Mouse (Mus musculus) forebrain, postnatal 0 days (tissue): ENCODE data around the gene Gm37240. TPM values are rescaled to one million over a fixed set of nuclear protein-coding genes. Genes with fewer than 3 reads are reported as not detected.
"Not testable (repeated sequence)": the region's sequence is repeated elsewhere in the genome, so short reads cannot be mapped to it uniquely, and the experiment has no call there.

Source experiments
- ATAC-seq: fragments of 200-750 bp; cut with Nextera tagmentation; 2 replicates; pipeline ENCODE4 v1.8.0; 2017; ENCODE audit warnings: mild to moderate bottlenecking, moderate library complexity
- DNase-seq: peaks from one replicate; pipeline ENCODE4 v3.0.0-alpha.2; 2015
- H3K27ac ChIP-seq: fragments of 300-500 bp; sonication (generic); 2 replicates; pipeline ENCODE4 v1.5.1; 2014; ENCODE audit warnings: low read depth, mild to moderate bottlenecking, antibody characterized with exemption, low read length, moderate library complexity, mixed read lengths
- H3K27me3 ChIP-seq: fragments of 300-500 bp; sonication (generic); 2 replicates; pipeline ENCODE4 v1.6.1; 2014; ENCODE audit warnings: mild to moderate bottlenecking, low read length, mixed read lengths; ENCODE audit not compliant: insufficient read depth
- H3K36me3 ChIP-seq: fragments of 300-500 bp; sonication (generic); 2 replicates; pipeline ENCODE4 v1.6.1; 2014; ENCODE audit warnings: mild to moderate bottlenecking, moderate library complexity; ENCODE audit not compliant: insufficient read depth
- H3K4me1 ChIP-seq: fragments of 300-500 bp; sonication (generic); 2 replicates; pipeline ENCODE4 v1.6.1; 2014; ENCODE audit warnings: antibody characterized with exemption; ENCODE audit not compliant: insufficient read depth
- H3K4me2 ChIP-seq: fragments of 300-500 bp; sonication (generic); 2 replicates; pipeline ENCODE4 v1.6.1; 2014; ENCODE audit warnings: low read depth, mild to moderate bottlenecking, moderate library complexity
- H3K4me3 ChIP-seq: fragments of 300-500 bp; sonication (generic); 2 replicates; pipeline ENCODE4 v1.5.1; 2014; ENCODE audit warnings: low read depth, low read length, mixed read lengths
- H3K9ac ChIP-seq: fragments of 300-500 bp; sonication (generic); 2 replicates; pipeline ENCODE4 v1.6.1; 2014; ENCODE audit warnings: mild to moderate bottlenecking
- H3K9me3 ChIP-seq: fragments of 300-500 bp; sonication (generic); 2 replicates; pipeline ENCODE4 v1.6.1; 2016; ENCODE audit warnings: low read length
- CTCF ChIP-seq: sonication (generic); IDR thresholded peaks from 2 replicates; pipeline ENCODE4 v1.5.1; 2016; ENCODE audit warnings: antibody characterized with exemption, control low read depth, low read depth
- WGBS: fragments of 180-500 bp; shearing (Covaris S2); extraction: QIAGEN DNeasy Blood & Tissue Kit; methylation state at CpG from one replicate; pipeline ENCODE4 v1.1.7; 2014; 5-methylcytosine and 5-hydroxymethylcytosine counted together
- polyA plus RNA-seq: library from polyadenylated mRNA; unstranded; fragments of >200 nt; fragmentation: Nextera tagmentation; extraction: Ambion mirVana; gene quantifications from 2 replicates; pipeline ENCODE4 v1.2.1, GENCODE M21; 2015
- total RNA-seq: library from RNA; depleted of rRNA; stranded (reverse); fragments of >200 nt; gene quantifications from 2 replicates; pipeline ENCODE4 v1.2.3, GENCODE M21; 2014

Gm37240 gene
- total and polyA plus RNA-seq, 2 experiments from 2014 or later, result 0.67 to 1.2 TPM

GRCm38 (mm10) chr3:84582023-84582912 lies 1305.0 kb downstream of the Gm37240 start, which contains the start of gene Arfip1:
Gene Arfip1, minus strand, starts transcription at chr3:84582625.
- no peak for TF ChIP-seq CTCF
- H3K9ac ChIP-seq, result peak within 1 kb of the TSS; percentile 86
- DNase-seq, result peak; percentile 93
- H3K4me1 ChIP-seq, result peaks cover 8% of the 10 kb centered on the region
- H3K9me3 ChIP-seq, result no peaks in the 10 kb centered on the region
- peak within 1 kb of the TSS; percentile 76 for H3K4me3 ChIP-seq
- H3K36me3 ChIP-seq, result no peaks in the 10 kb centered on the region
- peak within 1 kb of the TSS; percentile 91 for H3K27ac ChIP-seq
- WGBS, result 2% methylated on average over 69 of the region's 70 CpGs
- H3K4me2 ChIP-seq, result peak within 1 kb of the TSS; percentile 90
- ATAC-seq, result peak; percentile 98
- no peaks in the 10 kb centered on the region for H3K27me3 ChIP-seq

DNA sequence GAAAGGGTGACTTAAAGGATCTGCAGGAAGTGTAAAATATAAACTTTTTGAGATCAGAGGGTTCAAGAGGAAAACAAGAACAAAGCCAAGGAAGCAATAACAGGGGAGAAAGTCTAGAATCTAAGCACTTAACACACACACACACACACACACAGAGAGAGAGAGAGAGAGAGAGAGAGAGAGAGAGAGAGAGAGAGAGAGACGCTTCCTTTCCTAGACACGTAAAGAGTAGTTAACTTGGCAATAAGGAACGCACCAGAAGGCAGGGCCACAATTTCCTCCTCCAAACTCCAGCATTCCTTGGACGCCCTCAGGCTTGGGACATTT lies 1305.7 kb downstream of the Gm37240 start:
- WGBS, result 2% methylated on average over 4 of the region's 4 CpGs

GRCm38 (mm10) chr3:84580716-84581115 lies 1306.6 kb downstream of the Gm37240 start:
- Histone ChIP-seq H3K4me2 (no peak overlapping the region; the same call in 1 of the 2 replicates), H3K27ac (no peak overlapping the region), H3K27me3 (no peaks in the 10 kb centered on the region), H3K9ac (no peak overlapping the region), H3K4me3 (no peak overlapping the region), H3K9me3 (no peaks in the 10 kb centered on the region), H3K4me1 (peaks cover 8% of the 10 kb centered on the region), H3K36me3 (no peaks in the 10 kb centered on the region)
- no peak for TF ChIP-seq CTCF
- WGBS, result 62% methylated on average over 4 of the region's 4 CpGs
- no peak for DNase-seq
- ATAC-seq, result no peak

More for the DNA sequence above, 1305.7 kb downstream of the Gm37240 start:
- H3K4me1 ChIP-seq, result peaks cover 8% of the 10 kb centered on the region
- no peaks in the 10 kb centered on the region for H3K36me3 ChIP-seq
- H3K9ac ChIP-seq, result peak overlapping the region; percentile 86
- no peaks in the 10 kb centered on the region for H3K27me3 ChIP-seq
- no peak for TF ChIP-seq CTCF
- H3K4me3 ChIP-seq, result peak overlapping the region; percentile 76
- H3K9me3 ChIP-seq, result no peaks in the 10 kb centered on the region
- H3K27ac ChIP-seq, result peak overlapping the region; percentile 91
- H3K4me2 ChIP-seq, result peak overlapping the region; percentile 90
- ATAC-seq, result no peak
- no peak for DNase-seq

GRCm38 (mm10) chr3:84570501-84570900 lies 1316.8 kb downstream of the Gm37240 start:
- 87% methylated on average over 3 of the region's 3 CpGs for WGBS
- no peak overlapping the region for H3K4me3 ChIP-seq
- H3K27me3 ChIP-seq, result no peaks in the 10 kb centered on the region
- no peaks in the 10 kb centered on the region for H3K4me1 ChIP-seq
- H3K36me3 ChIP-seq, result no peaks in the 10 kb centered on the region
- ATAC-seq, result no peak
- no peak for TF ChIP-seq CTCF
- H3K27ac ChIP-seq, result no peak overlapping the region
- no peak overlapping the region for H3K4me2 ChIP-seq
- H3K9ac ChIP-seq, result no peak overlapping the region
- H3K9me3 ChIP-seq, result no peaks in the 10 kb centered on the region
- no peak for DNase-seq

DNA sequence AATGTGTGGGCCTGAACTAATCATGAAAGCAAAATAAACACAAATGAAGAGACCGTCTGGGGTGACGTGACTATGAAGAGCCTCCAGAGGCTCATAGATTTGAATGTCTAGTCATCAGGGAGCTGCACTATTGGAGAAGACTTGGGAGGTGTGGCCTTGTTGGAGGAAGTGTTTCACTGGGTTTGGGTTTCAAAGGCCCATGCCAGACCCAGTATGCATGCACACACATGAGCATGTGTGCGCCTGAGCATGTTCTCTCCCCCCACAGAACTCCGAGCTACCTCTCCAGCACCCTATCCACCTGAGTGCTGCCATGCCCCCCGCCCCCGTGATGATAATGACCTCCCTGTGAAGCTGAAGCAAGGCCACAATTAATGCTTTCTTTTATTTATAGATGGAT lies 1317.7 kb downstream of the Gm37240 start:
- TF ChIP-seq CTCF, result no peak
- DNase-seq (no peak), ATAC-seq (no peak)
- H3K4me2 ChIP-seq, result no peak overlapping the region
- 87% methylated on average over 6 of the region's 6 CpGs for WGBS
- no peak overlapping the region for H3K27ac ChIP-seq
- no peaks in the 10 kb centered on the region for H3K4me1 ChIP-seq
- H3K9me3 ChIP-seq, result no peaks in the 10 kb centered on the region
- no peaks in the 10 kb centered on the region for H3K27me3 ChIP-seq
- H3K36me3 ChIP-seq, result no peaks in the 10 kb centered on the region
- H3K9ac ChIP-seq, result no peak overlapping the region
- H3K4me3 ChIP-seq, result no peak overlapping the region

DNA sequence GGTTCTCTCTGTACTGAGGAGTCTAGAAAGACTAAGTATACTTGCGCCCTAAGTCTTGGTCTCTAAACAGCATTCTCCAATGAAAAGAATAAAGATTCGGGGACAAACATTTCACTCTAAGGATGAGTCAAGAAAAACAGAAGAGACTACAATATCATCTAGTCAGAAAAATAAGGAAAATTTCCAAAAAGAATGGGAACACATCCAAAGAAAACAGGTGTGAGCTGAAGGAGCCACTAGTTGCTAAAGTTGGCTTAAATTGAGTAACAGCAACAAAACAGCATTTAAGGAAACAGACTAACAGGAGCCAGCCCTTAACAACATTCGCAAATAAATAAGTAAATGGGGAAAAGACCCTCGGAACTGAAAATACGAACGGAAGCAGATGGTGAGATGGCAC lies 1318.8 kb downstream of the Gm37240 start:
- no peak for DNase-seq
- Histone ChIP-seq H3K4me3 (no peak overlapping the region), H3K4me2 (no peak overlapping the region), H3K9ac (no peak overlapping the region), H3K27me3 (no peaks in the 10 kb centered on the region), H3K4me1 (no peaks in the 10 kb centered on the region), H3K9me3 (no peaks in the 10 kb centered on the region), H3K27ac (no peak overlapping the region), H3K36me3 (no peaks in the 10 kb centered on the region)
- no peak for ATAC-seq
- TF ChIP-seq CTCF, result no peak
- WGBS, result 67% methylated on average over 6 of the region's 6 CpGs

DNA sequence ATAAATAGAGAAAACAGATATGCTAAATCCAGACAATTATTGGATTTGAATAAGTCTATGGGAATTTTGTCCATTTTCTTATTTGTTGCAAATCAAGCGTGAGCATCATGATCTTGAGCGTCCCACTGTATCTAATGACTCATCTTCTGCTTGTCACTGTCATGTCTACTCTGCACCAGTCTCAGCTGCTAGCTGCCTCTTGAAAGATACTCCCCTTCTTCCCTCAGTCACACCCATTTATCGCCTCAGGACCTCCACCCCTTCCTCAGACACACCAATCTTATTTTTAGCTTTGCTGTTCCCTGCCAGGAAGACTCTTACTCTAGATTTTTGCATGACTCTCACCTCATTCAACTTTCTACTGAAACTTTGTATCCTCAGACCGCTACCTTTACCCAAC lies 1323.9 kb downstream of the Gm37240 start:
- Histone ChIP-seq H3K27me3 (no peaks in the 10 kb centered on the region), H3K4me2 (no peak overlapping the region), H3K4me1 (no peaks in the 10 kb centered on the region; the same call in 1 of the 2 replicates), H3K36me3 (no peaks in the 10 kb centered on the region), H3K9me3 (no peaks in the 10 kb centered on the region), H3K9ac (no peak overlapping the region), H3K4me3 (no peak overlapping the region), H3K27ac (no peak overlapping the region)
- no peak for DNase-seq
- 93% methylated on average over 4 of the region's 4 CpGs for WGBS
- ATAC-seq, result no peak
- TF ChIP-seq CTCF, result no peak

GRCm38 (mm10) chr3:84562911-84563310 lies 1324.4 kb downstream of the Gm37240 start:
- H3K9me3 ChIP-seq, H3K27ac ChIP-seq, H3K4me3 ChIP-seq, H3K36me3 ChIP-seq, DNase-seq, H3K4me1 ChIP-seq, H3K27me3 ChIP-seq, H3K4me2 ChIP-seq, ATAC-seq, H3K9ac ChIP-seq: not testable (repeated sequence)
- 98% methylated on average over 2 of the region's 2 CpGs for WGBS
